Mouse (Mus musculus) c-Kit-positive CD71-positive TER-119-negative erythroid progenitor cells, embryonic 14.5 days (primary cell): ENCODE measurements around the gene Fbxo42.
A peak's percentile ranks its signal among the peaks of the same experiment; 100 is the strongest.

Experiments
- DNase-seq: peaks from one replicate; pipeline ENCODE4 v3.0.0-alpha.2; 2013; ENCODE audit warnings: low read depth

The Fbxo42 gene

DNA sequence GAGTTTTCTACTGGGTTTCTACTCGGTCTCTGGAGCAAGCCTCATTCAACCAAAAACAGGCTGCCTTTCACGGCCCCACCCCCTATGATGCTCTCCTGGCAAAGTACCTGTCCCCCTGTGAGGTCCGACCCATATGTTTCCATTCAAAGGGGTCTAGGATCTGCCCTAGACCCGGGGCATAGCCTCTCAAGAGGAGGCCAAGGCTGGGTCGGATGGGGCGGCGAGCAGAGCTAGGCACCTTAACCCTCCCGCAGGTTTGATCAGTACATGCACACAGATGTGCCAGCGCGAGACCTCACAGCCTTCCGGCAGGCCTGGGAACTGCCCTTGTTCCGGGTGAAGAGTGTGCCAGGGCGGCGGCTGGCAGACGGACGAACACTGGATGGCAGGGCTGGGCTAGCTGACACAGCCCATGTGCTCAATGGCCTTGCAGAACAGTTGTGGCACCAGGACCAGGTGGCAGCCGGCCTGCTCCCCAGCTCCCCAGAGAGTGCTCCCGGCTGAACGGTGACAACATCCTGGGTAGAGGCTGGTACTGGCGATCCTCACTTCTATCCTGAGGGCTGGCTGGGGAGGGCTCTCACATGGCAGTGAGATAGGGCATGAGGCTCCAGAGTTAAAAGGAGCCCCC lies 72.0 kb downstream of the Fbxo42 start:
- DNase-seq, result no peak

DNA sequence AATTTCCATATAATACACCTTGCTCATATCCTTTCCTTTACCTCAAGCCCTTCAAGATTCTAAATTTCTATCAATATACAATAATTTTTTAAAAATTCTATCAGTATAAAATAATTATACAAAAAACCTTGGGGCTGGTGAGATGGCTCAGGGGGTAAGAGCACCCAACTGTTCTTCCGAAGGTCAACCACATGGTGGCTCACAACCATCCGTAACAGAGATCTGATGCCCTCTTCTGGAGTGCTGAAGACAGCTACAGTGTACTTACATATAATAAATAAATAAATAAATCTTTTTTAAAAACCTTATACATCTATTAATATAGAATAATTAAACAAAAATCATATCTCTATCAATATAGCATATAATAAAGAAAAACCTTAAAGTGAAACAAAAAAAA lies 74.1 kb downstream of the Fbxo42 start:
- DNase-seq, result no peak

DNA sequence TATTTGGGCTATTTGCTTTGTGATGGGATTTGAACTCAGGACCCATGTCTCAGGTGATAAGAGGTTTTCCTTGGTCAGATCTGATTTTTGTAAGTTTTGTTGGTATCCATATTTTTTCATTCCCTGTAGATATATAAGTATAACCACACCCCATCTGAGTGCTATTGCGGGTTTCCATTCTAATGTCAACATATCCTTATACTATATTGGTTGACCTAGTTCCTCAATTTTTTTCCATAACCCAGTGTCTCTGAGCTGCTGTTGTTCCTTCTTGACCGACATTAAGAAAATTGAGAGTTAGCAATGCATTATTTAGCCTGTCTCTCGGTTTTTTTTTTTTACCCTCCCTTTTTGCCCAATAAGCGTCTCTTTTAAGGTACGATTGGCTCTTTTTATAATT lies 75.0 kb downstream of the Fbxo42 start:
- no peak for DNase-seq

DNA sequence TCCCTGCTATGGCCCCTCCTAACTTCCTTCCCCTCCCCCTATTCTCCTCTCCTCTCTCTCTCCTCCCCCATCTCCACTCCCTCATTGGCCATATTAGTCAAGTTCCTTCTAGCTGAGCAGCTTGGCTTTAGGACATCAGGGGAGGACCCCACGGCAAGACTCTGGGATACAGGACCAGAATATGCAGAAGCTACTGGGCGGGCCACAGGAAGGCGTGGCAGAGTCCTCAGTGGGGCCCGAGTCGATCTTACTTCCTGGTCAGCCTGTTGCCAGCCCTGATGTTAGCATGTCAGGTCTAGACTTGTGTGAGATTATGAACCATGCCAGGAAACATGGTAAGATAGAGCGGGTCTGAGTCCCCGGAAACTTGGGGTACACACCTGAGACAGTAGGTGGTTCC lies 81.0 kb downstream of the Fbxo42 start:
- no peak for DNase-seq

DNA sequence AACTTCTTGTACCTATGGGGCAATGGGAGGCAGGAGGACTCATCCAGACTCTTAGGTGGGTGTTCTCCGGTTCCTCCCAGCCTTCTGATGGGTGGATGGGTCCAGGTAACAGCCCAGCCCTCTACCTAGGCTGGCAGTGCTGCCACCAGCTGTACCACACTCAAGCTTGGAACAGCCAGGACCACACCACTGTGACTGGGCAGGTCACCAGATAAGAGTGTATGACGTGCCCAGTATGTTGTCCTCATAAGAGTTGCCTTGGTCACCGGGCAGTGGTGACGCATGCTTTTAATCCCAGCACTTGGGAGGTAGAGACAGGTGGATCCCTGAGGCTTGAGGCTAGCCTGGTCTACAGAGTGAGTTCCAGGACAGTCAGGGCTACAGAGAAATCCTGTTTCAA lies 85.5 kb downstream of the Fbxo42 start:
- no peak for DNase-seq

DNA sequence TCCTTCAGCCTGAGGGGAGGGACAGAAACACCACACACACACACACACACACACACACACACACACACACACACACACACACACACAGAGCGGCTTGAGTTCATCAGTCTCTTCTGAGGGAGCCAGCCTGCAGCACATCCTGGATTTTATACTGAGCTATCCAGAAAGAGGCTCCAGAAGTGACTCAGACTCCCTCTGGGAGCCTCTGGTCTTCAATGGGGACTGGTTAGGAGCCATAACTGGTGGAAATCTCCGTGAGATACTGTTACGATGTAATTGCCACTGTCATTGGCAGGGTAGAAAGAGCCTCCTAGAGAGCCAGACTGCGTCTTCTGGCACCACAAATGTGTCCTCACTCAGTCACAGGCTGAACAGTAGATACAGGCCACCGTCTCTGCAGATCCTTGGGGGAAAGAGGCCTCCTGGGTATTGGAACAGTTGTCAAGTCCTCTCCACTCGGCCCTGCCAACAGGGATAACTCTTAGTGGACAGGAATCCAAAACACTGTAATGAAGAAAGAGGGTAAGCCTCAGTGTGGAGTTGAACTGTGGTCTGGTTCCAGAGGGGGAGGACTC lies 87.9 kb downstream of the Fbxo42 start:
- no peak for DNase-seq

DNA sequence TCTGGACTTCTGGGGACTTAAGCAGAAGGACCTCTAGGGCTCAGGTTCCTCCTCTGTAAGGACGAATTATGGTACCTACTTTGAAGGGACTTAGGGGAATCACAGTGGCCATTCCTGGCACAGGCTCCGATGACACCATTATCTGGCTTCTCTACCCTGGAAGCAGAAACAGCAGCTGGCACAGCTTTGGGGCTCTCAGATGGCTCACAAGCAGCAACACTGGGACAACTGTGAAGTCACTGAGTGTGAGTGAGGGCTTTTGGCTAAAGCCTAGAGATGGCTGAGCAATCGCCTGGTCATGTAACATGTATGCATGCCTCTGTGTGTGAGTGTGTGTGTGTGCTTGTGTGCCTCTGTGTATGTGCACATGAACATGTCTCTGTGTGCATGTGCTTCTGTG lies 89.1 kb downstream of the Fbxo42 start:
- no peak for DNase-seq

DNA sequence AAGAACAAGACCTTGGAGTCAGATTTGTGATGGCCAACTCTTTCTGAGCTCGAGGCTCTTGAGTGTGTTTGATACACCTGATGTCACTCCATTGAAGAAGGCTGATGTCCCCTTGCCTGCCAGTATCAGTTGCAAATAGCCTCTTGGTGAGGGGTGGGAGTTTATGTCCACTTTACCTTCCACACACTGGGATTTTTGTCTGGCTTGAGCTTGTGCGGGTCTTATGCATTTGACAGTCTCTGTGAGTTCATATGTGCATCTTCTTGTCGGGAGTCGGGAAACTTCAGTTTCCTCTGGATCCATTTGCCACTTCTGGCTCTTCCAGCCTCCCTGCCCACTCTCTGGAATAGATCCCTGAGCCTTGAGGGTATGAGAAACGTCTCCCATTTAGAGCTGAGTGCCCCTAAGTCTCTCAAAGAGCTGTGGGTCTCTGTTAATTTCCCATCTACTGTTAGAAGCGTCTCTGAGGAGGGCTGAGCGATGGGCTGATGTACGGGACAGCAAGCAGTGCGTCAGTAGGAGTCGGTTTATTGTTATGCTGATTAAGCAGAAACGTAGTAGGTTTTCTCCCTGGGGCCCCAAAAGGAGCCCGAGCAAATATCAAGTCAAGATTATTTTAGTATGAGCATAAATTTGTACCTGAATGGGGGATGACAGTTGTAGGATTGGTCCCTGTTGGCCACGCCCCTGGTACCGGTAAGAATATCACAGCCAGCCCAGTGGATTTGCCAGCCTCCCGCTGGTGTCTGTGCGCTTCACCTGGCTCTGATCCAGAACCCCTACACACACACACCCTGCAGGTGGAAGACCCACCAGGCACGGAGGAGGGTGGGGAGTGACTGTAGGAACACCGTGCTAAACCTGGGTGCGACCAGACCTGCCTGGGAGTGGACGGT lies 91.0 kb downstream of the Fbxo42 start:
- DNase-seq, result no peak

DNA sequence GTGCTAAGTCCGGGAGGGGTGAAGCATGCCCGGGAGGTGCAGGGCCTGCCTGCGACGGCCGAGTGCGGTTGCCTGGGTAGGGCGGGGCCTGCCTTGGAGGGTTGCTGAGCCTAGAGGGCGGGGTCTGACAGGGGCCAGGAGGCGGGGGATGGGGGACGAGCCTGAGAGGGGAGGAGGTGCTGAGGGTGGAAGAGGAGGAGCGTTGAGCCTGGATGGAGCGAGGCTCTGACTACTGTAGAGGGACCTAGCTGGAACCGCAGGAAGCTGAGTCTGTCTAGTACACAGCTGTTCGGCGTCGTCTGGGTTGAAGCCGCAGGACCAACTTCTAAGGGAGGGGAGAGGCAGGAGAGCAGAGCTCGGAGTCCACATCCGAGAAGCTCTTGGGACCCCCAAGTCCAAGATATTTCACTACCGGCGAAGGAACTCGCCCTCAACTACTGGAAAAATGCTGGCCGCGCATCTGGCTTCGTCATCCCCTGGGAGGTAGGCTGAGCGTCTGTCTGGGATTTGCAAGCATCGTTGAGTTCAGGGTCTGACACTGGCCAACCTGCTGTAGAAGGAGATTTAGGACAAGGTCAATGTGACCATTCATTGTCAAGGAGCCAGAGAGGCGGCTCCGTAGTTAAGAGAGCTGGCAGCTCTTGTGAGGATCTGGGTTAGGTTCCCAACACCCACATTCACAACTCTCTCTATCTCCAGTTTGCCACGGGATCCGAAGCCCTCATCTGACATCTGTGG lies 91.8 kb downstream of the Fbxo42 start, which contains the start of gene Arhgef19:
Gene Arhgef19 (plus strand): TSS at position 112 of the 738 bp plus-strand sequence.
- peak; percentile 78 for DNase-seq

DNA sequence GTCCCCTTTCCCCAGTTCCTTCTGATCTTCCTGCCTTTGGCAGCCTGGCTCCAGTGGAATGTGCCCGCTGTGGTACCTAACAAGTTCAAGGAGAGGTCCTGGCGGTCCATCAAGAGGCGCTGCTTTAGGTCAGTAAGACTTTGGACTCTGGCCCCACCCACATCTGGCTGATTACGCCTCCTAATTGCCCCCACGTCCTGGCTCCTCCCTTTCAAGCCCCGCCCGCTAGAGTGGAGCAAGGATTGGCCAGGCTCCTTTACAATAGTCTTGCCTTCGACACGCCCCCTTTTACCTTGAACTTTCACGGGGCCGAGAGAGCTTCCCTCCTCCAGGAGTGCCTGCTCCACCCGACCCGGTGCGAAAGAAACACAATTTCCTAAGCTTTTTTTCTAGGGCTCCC lies 92.9 kb downstream of the Fbxo42 start:
- DNase-seq, result peak; percentile 58

DNA sequence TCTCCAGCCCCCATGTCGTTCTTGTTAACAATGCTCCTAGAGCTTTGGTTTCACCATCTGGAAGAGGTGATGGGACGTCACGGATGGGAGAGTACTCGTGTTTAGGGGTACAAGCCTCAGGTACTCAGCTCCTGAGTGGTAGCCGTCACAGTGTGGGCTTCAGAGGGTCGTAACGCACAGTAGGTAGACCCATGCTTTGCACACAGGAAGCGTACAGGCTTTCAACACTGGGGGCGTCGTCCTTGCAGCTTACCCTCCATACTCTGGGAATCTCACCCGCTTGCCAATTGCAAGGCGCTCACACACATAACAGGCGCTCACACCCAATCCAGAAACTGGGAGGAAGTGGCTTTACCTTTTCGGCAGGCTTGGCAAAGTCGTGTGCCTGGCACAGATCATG lies 94.1 kb downstream of the Fbxo42 start:
- DNase-seq, result no peak

DNA sequence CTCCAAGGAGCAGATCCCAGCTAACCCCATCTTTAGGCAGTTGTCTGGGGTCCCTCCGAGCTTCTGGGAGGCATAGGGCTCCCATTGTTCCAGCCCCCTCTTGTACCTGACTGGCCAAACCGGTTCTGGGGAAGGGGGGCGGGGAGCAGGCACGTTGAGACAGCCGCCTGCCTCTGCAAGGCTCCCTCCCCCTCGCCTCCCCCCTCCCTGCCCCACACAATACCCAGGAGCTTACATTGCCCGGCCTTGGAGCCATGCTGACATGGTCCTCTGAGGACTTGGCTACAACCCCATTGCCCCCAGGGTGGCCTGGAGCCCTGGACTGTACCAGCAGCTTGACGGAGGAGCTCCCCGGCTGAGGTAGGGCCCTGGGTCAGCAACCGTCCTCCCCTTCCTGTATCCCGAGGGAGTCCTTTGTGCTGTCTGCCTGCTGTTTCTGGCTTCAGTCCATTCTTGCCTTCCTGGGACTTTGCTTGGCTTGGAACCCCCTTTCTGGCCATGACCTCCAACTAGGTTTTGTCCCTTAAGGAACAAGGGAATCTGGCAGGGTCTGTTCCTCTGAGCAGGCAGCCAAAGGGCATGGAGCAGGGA lies 95.0 kb downstream of the Fbxo42 start:
- DNase-seq, result no peak

DNA sequence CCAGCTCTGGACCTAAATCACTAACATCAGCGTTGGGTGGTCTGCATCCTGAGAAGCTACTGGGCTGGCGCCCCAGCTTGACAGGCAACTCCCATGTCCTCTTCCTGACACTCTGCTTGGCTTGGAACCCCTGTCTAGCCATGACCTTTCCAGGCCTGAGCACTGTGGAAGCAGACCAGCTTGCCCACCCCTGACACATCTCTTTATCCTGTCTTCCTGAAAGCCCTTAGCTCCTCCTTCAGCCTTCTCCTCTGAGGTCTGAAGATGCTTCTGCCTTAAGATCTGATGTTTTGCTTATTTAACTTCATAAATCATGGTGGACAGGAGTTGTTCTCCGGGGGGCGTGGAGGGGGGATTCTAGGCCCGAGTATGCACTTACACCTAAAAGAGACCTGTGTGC lies 95.9 kb downstream of the Fbxo42 start:
- no peak for DNase-seq

DNA sequence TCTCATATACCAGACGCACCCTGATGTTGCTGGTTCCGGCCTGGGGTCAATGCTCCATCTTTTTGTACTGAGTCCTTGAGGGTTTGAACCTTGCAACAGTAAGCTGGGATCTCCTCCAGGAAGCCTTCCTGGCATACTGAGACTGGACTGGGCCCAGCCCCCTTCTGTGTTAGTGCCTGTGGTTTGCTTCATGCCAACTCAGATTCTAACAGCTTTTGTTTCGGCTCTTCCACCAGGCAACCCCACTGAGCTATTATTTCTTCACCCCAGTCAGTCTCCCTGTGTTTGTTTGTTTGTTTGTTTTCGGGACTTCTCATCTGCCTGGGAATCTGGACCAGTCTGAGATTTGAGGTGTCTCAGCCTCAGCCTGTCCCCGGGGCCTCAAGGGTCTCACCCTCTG lies 96.7 kb downstream of the Fbxo42 start:
- DNase-seq, result no peak

DNA sequence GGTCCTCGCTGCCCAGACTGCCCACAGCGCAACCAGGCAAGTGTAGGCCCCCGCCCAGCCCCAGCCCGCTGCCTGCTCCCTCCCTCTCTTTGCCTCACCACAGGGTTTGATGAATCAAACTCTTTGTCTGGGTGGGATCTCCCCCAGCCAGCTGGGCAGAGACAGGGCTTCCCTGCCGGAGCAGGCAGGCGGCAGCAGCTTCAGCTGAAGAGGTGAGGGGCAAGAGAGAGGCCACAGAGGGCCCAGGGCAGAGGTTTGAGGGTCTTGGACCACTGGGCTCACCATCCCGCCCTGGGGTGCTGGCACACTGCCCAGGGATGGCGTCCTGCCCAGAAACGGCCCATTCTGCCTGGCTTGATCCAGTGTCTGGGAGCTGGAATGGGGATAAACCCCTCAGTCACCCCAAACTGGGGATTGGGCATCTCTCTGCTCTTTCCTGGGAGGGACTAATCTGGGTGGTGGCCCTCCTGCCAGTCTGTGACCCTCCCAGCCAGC lies 97.3 kb downstream of the Fbxo42 start:
- no peak for DNase-seq

DNA sequence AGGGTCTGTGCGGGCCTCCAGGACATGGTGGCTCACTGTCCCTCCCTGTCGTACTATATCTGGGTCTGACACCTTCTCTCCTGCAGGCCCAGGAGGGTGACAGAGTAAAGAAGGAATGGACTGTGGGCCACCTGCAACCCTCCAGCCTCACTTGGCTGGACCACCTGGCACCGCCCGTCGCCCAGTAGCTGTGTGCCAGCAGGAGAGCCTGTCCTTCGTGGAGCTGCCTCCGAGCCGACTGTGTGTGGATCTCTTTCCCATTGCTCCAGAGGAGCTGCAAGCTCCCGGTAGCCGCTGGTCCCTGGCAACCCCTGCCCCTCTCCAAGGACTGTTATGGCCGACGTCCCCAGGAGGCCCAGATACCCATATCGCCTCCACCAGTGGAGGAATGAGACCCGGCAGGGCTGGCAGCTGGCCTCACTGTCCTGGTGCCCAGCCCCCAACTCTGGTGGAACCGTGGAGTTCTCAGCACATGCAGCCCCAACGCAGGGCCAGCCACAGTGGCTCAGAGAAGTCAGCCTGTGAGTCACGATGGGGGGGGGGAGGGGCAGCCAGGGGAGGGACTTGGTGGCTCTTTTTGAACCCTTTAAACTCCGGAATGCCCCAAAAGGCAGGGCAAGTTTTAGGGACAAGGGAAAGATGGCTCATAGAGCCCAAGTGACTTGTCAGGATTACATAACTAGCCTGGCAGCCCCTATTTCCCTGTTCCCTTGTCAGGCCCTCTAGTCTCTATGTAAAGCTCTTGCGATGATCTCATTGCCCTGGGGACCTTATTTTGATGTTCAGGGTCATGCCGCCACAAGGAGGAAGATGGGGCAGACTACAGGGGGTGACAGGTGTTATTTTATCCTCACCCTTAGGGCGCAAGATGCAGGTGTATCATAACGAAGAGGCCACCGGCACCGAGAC lies 98.6 kb downstream of the Fbxo42 start:
- no peak for DNase-seq

DNA sequence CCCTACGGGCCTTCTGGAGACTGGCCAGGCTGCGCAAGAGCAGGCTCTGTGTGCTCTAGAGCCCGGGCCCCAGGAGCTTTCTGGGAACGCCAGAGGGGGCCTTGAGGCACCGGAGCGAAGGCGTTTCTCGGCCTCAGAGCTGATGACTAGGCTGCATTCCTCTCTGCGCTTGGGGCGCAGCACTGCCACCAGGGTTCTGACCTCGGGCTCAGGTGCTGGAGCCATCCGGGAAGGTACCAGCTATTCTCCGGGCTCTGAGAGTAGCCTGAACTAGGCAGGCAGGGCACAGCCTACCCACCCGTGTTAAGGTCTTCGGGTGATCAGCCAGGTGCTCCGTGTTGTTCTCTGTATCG lies 99.3 kb downstream of the Fbxo42 start:
- DNase-seq, result no peak

DNA sequence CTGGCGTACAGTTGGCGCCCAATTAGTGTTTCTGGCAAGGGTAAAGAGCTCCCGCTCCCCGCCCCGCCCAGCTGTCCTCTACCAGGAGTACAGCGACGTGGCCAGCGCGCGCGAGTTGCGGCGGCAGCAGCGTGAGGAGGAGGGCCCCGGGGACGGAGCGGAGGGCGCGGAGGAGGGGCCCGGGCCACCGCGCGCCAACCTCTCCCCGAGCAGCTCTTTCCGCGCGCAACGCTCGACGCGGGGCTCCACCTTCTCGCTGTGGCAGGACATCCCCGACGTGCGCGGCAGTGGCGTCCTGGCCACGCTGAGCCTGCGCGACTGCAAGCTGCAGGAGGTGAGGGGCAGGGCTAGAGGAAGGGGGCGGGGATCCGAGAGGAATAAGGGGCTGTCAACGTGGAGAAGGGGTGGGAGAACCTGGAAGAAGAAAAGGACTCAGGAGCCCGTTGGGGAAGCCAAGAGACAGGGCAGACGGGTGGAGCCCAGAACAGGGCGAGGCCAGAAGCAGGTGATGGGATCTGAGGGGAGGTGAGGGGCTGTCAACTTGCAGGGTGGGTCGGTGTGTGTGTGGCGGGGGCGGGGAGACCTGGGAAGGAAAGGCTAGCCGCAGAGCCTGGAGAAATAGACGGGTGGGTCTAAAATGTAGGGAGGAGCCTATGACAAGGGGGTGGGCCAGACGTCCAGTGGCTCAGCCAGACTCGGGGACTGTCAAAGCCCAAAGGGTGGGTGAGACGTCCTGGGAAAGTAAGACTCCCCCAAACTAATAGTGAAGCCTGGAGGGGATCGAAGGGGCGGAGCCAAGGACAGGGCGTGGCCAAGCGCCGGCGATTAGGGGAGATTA lies 100.3 kb downstream of the Fbxo42 start:
- DNase-seq, result no peak

DNA sequence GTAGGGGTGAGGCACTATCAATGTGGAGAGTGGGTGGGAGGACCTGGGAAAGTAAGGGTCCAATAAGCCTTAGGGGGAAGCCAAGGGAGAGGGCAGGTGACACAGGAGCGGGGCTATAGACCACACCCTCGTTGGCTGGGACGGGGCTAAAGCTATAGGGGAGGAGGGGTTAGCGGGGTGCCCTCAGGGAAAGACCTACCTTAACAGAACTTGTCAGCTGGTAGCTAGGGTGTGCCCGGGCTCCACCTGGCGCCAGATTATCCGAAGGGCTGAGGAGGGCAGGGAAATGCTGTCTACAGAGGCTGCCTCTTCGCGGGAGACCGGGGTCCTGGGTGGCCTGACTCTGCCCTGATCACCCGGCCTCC lies 100.9 kb downstream of the Fbxo42 start:
- DNase-seq, result no peak

DNA sequence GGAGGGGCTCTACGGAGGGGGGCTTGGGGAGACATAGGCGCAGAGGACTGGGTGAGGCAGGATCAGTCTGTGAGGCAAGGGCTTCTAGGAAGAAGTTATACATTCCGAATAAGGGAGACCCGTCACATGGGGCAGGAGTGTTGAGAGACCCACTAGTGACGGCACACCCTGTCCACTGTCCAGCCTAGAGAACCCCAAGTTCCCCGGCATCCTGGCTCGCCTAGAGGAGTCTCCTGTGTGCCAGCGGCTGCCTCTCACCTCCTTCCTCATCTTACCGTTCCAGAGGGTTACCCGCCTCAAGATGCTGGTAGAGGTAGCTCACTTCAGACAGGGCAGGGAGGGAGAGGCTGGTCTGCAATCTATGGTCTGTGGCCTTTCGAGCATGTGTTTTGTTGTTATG lies 101.7 kb downstream of the Fbxo42 start:
- no peak for DNase-seq
